ENCODE assay signal across 8 mouse cellular contexts in genomic region chr19:40994057-40994585, GRCm38 (mm10). TPM values are rescaled to one million over a fixed set of nuclear protein-coding genes. Genes with fewer than 3 reads are reported as not detected.
DNase-seq lines count a peak whose midpoint lies in the region; ATAC-seq lines count a peak whose summit lies in the region.

Blnk (minus strand) TSS chr19:40994535.

- peak within 1 kb of the TSS; percentile 52; the same call in 1 of the 2 replicates for H3K27ac ChIP-seq in embryonic facial prominence, embryonic 15.5 days (replicated peaks)
- peak within 1 kb of the TSS; percentile 78 for H3K27ac ChIP-seq in intestine, embryonic 15.5 days

- H3K4me1 ChIP-seq in embryonic facial prominence, embryonic 15.5 days: 0 out of 2 replicates have a peak, but pooled peaks cover 7% of the 10 kb centered on the region
- peaks cover 9% of the 10 kb centered on the region for H3K4me1 ChIP-seq in intestine, embryonic 15.5 days (replicated peaks)

- peak; percentile 56 for DNase-seq in right cerebral cortex, adult 18-20 months
- no peak for DNase-seq in right cerebral cortex, postnatal 4 days
- peak; percentile 63 for DNase-seq in left cerebral cortex, postnatal 36 days (ENCODE audit: low spot score in 2 of 2)
- peak; percentile 37 for DNase-seq in thymus, postnatal 25 days
- no peak for DNase-seq in MN1 (ENCODE audit: low spot score)

- WGBS in embryonic facial prominence, embryonic 15.5 days: 21% methylated on average over 8 of the region's 8 CpGs
- WGBS in intestine, embryonic 15.5 days: 35% methylated on average over 8 of the region's 8 CpGs

- no peaks in the 10 kb centered on the region for H3K9me3 ChIP-seq in embryonic facial prominence, embryonic 15.5 days (replicated peaks)
- no peaks in the 10 kb centered on the region for H3K9me3 ChIP-seq in intestine, embryonic 15.5 days

- H3K36me3 ChIP-seq in embryonic facial prominence, embryonic 15.5 days: no peaks in the 10 kb centered on the region
- no peaks in the 10 kb centered on the region for H3K36me3 ChIP-seq in intestine, embryonic 15.5 days

- no peak within 1 kb of the TSS for H3K4me3 ChIP-seq in embryonic facial prominence, embryonic 15.5 days (replicated peaks)
- H3K4me3 ChIP-seq in intestine, embryonic 15.5 days (replicated peaks): peak within 1 kb of the TSS; percentile 28

- no peak within 1 kb of the TSS for H3K9ac ChIP-seq in embryonic facial prominence, embryonic 15.5 days
- H3K9ac ChIP-seq in intestine, embryonic 15.5 days: 0 out of 2 replicates have a peak within 1 kb of the TSS, but pooled peaks have one; percentile 0

- H3K4me2 ChIP-seq in embryonic facial prominence, embryonic 15.5 days (replicated peaks): no peak within 1 kb of the TSS
- H3K4me2 ChIP-seq in intestine, embryonic 15.5 days (replicated peaks): peak within 1 kb of the TSS; percentile 42

- no peaks in the 10 kb centered on the region for H3K27me3 ChIP-seq in embryonic facial prominence, embryonic 15.5 days
- no peaks in the 10 kb centered on the region for H3K27me3 ChIP-seq in intestine, embryonic 15.5 days (replicated peaks)

- 0 out of 2 replicates have a peak, but pooled peaks have one; percentile 48 for ATAC-seq in embryonic facial prominence, embryonic 15.5 days (ENCODE audit: insufficient number of reproducible peaks, low FRiP score, low TSS enrichment, low read depth)
- peak; percentile 76 for ATAC-seq in intestine, embryonic 15.5 days
- peak; percentile 72 for ATAC-seq in megakaryocyte progenitor cell, adult 5-6 weeks (replicated peaks; ENCODE audit: poor library complexity)

- intact Hi-C loops in left cerebral cortex, postnatal 36 days (cut with DNase I): no loop called here

RNA-seq across cellular contexts. Expression of gene Blnk, which starts in this region (rescaled TPM):
- 4.6 and 5.2 TPM in 2 replicates for polyA plus RNA-seq in embryonic facial prominence, embryonic 15.5 days (2015; fragmentation: Nextera tagmentation; extraction: Ambion mirVana)
- polyA plus RNA-seq in intestine, embryonic 15.5 days (2015; fragmentation: Nextera tagmentation; extraction: Ambion mirVana): 19.6 and 20.5 TPM in 2 replicates
- total RNA-seq in left cerebral cortex, postnatal 36 days (2021): 10 to 100 TPM; 10.8 to 12.6 TPM
- 0.84 TPM in 1 of 2 replicates, not detected in the other for total RNA-seq in megakaryocyte progenitor cell, adult 5-6 weeks (2015)
- 0.25 TPM in 1 of 2 replicates, not detected in the other for total RNA-seq in megakaryocyte progenitor cell, adult 5-6 weeks (2017)

Comparison
In these comparisons a context has a peak if more than half of its experiments do, and no peak if none do; other contexts are left out.
1. RNA of gene Blnk (total RNA-seq): 10.8 to 12.6 TPM in left cerebral cortex, postnatal 36 days; 0.25 to 0.84 TPM in megakaryocyte progenitor cell, adult 5-6 weeks; every median in the first group is over 4 times any median in the second.
2. DNase-seq: peak in right cerebral cortex, adult 18-20 months (single experiment), left cerebral cortex, postnatal 36 days (2 of 2) and thymus, postnatal 25 days (single experiment); none in right cerebral cortex, postnatal 4 days (single experiment) and MN1 (single experiment).
3. Peak in ATAC-seq in megakaryocyte progenitor cell, adult 5-6 weeks; RNA of the gene not detected or under 1 TPM.
4. Peak in every context shown above with its lines, with median percentiles within 50 percentile points of each other: ATAC-seq.